Mouse (Mus musculus) adipose tissue, adult 10 weeks (tissue): ENCODE data around the gene Rab32. TPM values are rescaled to one million over a fixed set of nuclear protein-coding genes. Genes with fewer than 3 reads are reported as not detected.

ENCODE experiments used
- polyA plus RNA-seq: library from polyadenylated mRNA; stranded (reverse); fragments of 350-450 nt; fragmentation: Illumina TruSeq; extraction: RNeasy Lipid Tissue Mini Kit (QIAGEN cat#74804); gene quantifications from one replicate; pipeline ENCODE4 v1.2.3, GENCODE M21; 2014; ENCODE audit warnings: low read depth, low replicate concordance

The Rab32 gene
- 15.4 TPM for polyA plus RNA-seq

GRCm38 (mm10) chr10:10557570-10558336 is at the start of gene Rab32:
Gene Rab32 (minus strand): TSS chr10:10558265.

Other genes with a start within 250 kb of the Rab32 start
- 1.5 TPM for gene Adgb, start 85.9 kb downstream of the Rab32 start, polyA plus RNA-seq
- gene Gm10944, start 123.1 kb upstream of the Rab32 start, polyA plus RNA-seq, result not detected